Mouse (Mus musculus) embryonic fibroblast, embryonic 13.5 days (primary cell): ENCODE results near the gene Raf1.

Source experiments
- CTCF ChIP-seq: IDR thresholded peaks from 2 replicates; pipeline ENCODE4 v1.5.1; 2011; ENCODE audit warnings: mild to moderate bottlenecking, control low read depth, low read length, moderate library complexity, borderline replicate concordance; ENCODE audit not compliant: insufficient read depth
- POLR2A ChIP-seq: IDR thresholded peaks from 2 replicates; pipeline ENCODE4 v1.6.1; 2011; ENCODE audit warnings: low read depth, mild to moderate bottlenecking, control low read depth, low read length, moderate library complexity

DNA sequence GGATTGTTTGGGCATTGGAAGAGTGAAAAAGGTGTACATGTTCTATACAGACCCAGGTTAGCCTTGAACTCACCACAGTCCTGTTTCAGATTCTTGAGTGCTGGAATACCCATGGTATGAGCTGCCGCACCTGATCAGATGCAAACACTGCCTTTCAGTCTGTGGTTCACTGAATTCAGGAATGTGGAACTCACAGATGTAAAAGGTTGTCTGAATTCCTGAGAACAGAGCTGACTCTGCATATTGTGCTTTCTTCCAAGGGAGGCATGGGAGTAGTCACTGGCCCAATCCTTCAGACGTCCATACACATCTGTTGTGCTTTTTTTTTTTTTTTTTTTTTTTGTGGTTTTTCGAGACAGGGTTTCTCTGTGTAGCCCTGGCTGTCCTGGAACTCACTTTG is 34.8 kb upstream of the Raf1 start:
- TF ChIP-seq CTCF (no peak), POLR2A (no peak)
